Mouse (Mus musculus): ENCODE measurements at regions not wholly inside any gene's neighbourhood (a gene's known extent, or its start where the extent isn't known, plus 50 kb on each side); places are given as distances from the start of the nearest gene placed in this dataset.

GRCm38 (mm10) chr9:115361191-115361590 is 51.0 kb upstream of the Stt3b start:
- TF ChIP-seq CTCF (IDR thresholded peaks at IDR 0.05; ENCODE audit: low read depth, low read length) (no peak), POLR2A (IDR thresholded peaks at IDR 0.05; ENCODE audit: insufficient read depth, low read length) (no peak), EP300 (IDR thresholded peaks at IDR 0.05; ENCODE audit: insufficient read depth, low read depth, low read length) (no peak)

All from ES-Bruce4 (cell line).